Mouse (Mus musculus) olfactory bulb, adult 2 months (tissue): ENCODE results near the gene C1galt1c1. TPM values are rescaled to one million over a fixed set of nuclear protein-coding genes. Genes with fewer than 3 reads are reported as not detected.

Source experiments
- H3K27ac ChIP-seq: fragments of 200-500 bp; 2 replicates; pipeline ENCODE4 v1.5.1; 2012; ENCODE audit warnings: low read depth, low read length; ENCODE audit not compliant: insufficient read depth
- H3K4me1 ChIP-seq: fragments of 200-500 bp; 2 replicates; pipeline ENCODE4 v1.6.1; 2012; ENCODE audit warnings: low read length; ENCODE audit not compliant: control insufficient read depth, insufficient read depth
- H3K4me3 ChIP-seq: fragments of 200-500 bp; 2 replicates; pipeline ENCODE4 v1.5.1; 2012; ENCODE audit warnings: mild to moderate bottlenecking, low read depth, low read length, moderate library complexity; ENCODE audit not compliant: insufficient read depth
- CTCF ChIP-seq: fragments of 200-500 bp; IDR thresholded peaks from 2 replicates; pipeline ENCODE4 v1.5.1; 2012; ENCODE audit warnings: low read depth, mild to moderate bottlenecking, low read length, moderate library complexity; ENCODE audit not compliant: insufficient read depth
- POLR2A ChIP-seq: fragments of 200-500 bp; IDR thresholded peaks from 2 replicates; pipeline ENCODE4 v1.6.1; 2012; ENCODE audit warnings: mild to moderate bottlenecking, low read depth, low read length, moderate library complexity; ENCODE audit not compliant: insufficient read depth
- WGBS: fragments of 180-500 bp; shearing (Covaris S2); methylation state at CpG from one replicate; pipeline ENCODE4 v1.1.7; 2018; 5-methylcytosine and 5-hydroxymethylcytosine counted together
- polyA plus RNA-seq: library from polyadenylated mRNA; stranded (reverse); fragments of >200 nt; gene quantifications from 2 replicates; pipeline ENCODE4 v1.2.4, GENCODE M21; 2012; ENCODE audit warnings: low replicate concordance; ENCODE audit not compliant: missing spikeins, insufficient read depth, insufficient read length

C1galt1c1 gene
- polyA plus RNA-seq, 1 experiment, result not detected

GRCm38 (mm10) chrX:38642183-38642582, 7.3 kb upstream of the C1galt1c1 start:
- no peak overlapping the region for H3K4me3 ChIP-seq
- 63% methylated on average over 4 of the region's 4 CpGs for WGBS
- no peak for TF ChIP-seq CTCF
- TF ChIP-seq POLR2A, result no peak
- H3K4me1 ChIP-seq, result no peaks in the 10 kb centered on the region
- H3K27ac ChIP-seq, result no peak overlapping the region

GRCm38 (mm10) chrX:38641435-38641834, 6.5 kb upstream of the C1galt1c1 start:
- WGBS, result 72% methylated on average over 4 of the region's 4 CpGs
- Histone ChIP-seq H3K4me3 (no peak overlapping the region), H3K4me1 (no peaks in the 10 kb centered on the region), H3K27ac (no peak overlapping the region)
- TF ChIP-seq POLR2A, result no peak
- no peak for TF ChIP-seq CTCF

- Histone ChIP-seq H3K4me1 (no peaks in the 10 kb centered on the region), H3K4me3 (no peak overlapping the region), H3K27ac (peak overlapping the region; percentile 60; the same call in 1 of the 2 replicates)
- TF ChIP-seq POLR2A, result no peak
Observed at GRCm38 (mm10) chrX:38635638-38635931, 698 bp upstream of the C1galt1c1 start.

GRCm38 (mm10) chrX:38600995-38601369, 33.9 kb downstream of the C1galt1c1 start:
- Histone ChIP-seq H3K27ac (peak overlapping the region; percentile 69), H3K4me1 (no peaks in the 10 kb centered on the region), H3K4me3 (peak overlapping the region; percentile 57)
- 25% methylated on average over 3 of the region's 3 CpGs for WGBS
- no peak for TF ChIP-seq CTCF
- TF ChIP-seq POLR2A, result no peak

GRCm38 (mm10) chrX:38600177-38600994, 34.5 kb downstream of the C1galt1c1 start, which contains the start of gene Mcts1:
Mcts1 (plus strand) TSS chrX:38600578.
- Histone ChIP-seq H3K4me1 (no peaks in the 10 kb centered on the region), H3K27ac (peak within 1 kb of the TSS; percentile 69)
- WGBS, result 12% methylated on average over 26 of the region's 26 CpGs

GRCm38 (mm10) chrX:38593180-38593889, 41.6 kb downstream of the C1galt1c1 start:
- no peak overlapping the region for H3K27ac ChIP-seq
- no peaks in the 10 kb centered on the region for H3K4me1 ChIP-seq
- no peak overlapping the region for H3K4me3 ChIP-seq
- TF ChIP-seq CTCF, result no peak
- TF ChIP-seq POLR2A, result no peak
- 64% methylated on average over 5 of the region's 5 CpGs for WGBS

More at GRCm38 (mm10) chrX:38600177-38600994, 34.5 kb downstream of the C1galt1c1 start, which contains the start of gene Mcts1:
- no peak for TF ChIP-seq POLR2A
- peak within 1 kb of the TSS; percentile 57 for H3K4me3 ChIP-seq

GRCm38 (mm10) chrX:38591749-38592148, 43.1 kb downstream of the C1galt1c1 start:
- Histone ChIP-seq H3K4me3 (no peak overlapping the region), H3K27ac (no peak overlapping the region), H3K4me1 (no peaks in the 10 kb centered on the region)
- 95% methylated on average over 3 of the region's 3 CpGs for WGBS
- TF ChIP-seq POLR2A (no peak), CTCF (no peak)

- no peak overlapping the region for H3K4me3 ChIP-seq
- H3K4me1 ChIP-seq, result no peaks in the 10 kb centered on the region
- TF ChIP-seq CTCF (no peak), POLR2A (no peak)
- H3K27ac ChIP-seq, result no peak overlapping the region
- 57% methylated on average over 4 of the region's 4 CpGs for WGBS
Observed at GRCm38 (mm10) chrX:38589827-38590226, 45.1 kb downstream of the C1galt1c1 start.

GRCm38 (mm10) chrX:38583261-38583660, 51.6 kb downstream of the C1galt1c1 start:
- Histone ChIP-seq H3K4me1 (no peaks in the 10 kb centered on the region), H3K4me3 (no peak overlapping the region), H3K27ac (no peak overlapping the region)
- no peak for TF ChIP-seq POLR2A
- no peak for TF ChIP-seq CTCF

- TF ChIP-seq POLR2A, result no peak
- no peak for TF ChIP-seq CTCF
- Histone ChIP-seq H3K4me1 (no peaks in the 10 kb centered on the region), H3K4me3 (no peak overlapping the region), H3K27ac (no peak overlapping the region)
- 100% methylated on average over 1 of the region's 1 CpGs for WGBS
Observed at GRCm38 (mm10) chrX:38581140-38581539, 53.7 kb downstream of the C1galt1c1 start.

Other genes with a start within 250 kb of the C1galt1c1 start
- not detected in 2 replicates for gene Lamp2, start 178.6 kb downstream of the C1galt1c1 start, polyA plus RNA-seq
- gene Cul4b, start 58.9 kb downstream of the C1galt1c1 start, polyA plus RNA-seq, result not detected in 2 replicates
- not detected in 2 replicates for gene Mcts1, start 34.5 kb downstream of the C1galt1c1 start, polyA plus RNA-seq
- gene 6030498E09Rik, start 137.6 kb upstream of the C1galt1c1 start, polyA plus RNA-seq, result not detected in 2 replicates